8 mouse cellular contexts compared by ENCODE assay signal in genomic region chr11:45852995-45853317, GRCm38 (mm10). TPM values are rescaled to one million over a fixed set of nuclear protein-coding genes. Genes with fewer than 3 reads are reported as not detected.
A peak's percentile ranks its signal among the peaks of the same experiment; 100 is the strongest.
DNase-seq lines count a peak whose midpoint lies in the region; ATAC-seq and TF ChIP-seq lines count a peak whose summit lies in the region.

No protein-coding gene starts in this region.

- intact Hi-C loops in heart, postnatal 14 days (cut with DNase I) = no loop called here
- intact Hi-C loops in gastrocnemius, postnatal 14 days (cut with DNase I; ENCODE audit: low total_unique reads) = no loop called here

- H3K36me3 ChIP-seq in heart, embryonic 12.5 days = peaks cover 11% of the 10 kb centered on the region; the same call in 1 of the 2 replicates
- peaks cover 16 to 44% of the 10 kb centered on the region in 2 experiments for H3K36me3 ChIP-seq in CH12.LX (replicated peaks in 1 of 2; ENCODE audit: control insufficient read depth in 1 of 2, insufficient read depth in 1 of 2, low read length in 1 of 2)
- H3K36me3 ChIP-seq in megakaryocyte, embryonic 14.5 days (replicated peaks; ENCODE audit: low read length) = peaks cover 42% of the 10 kb centered on the region

- peaks cover 36% of the 10 kb centered on the region for H3K4me1 ChIP-seq in heart, embryonic 12.5 days (replicated peaks)
- peaks cover 10 to 66% of the 10 kb centered on the region in 2 experiments for H3K4me1 ChIP-seq in CH12.LX (ENCODE audit: control insufficient read depth in 1 of 2, insufficient read depth in 2 of 2)
- peaks cover 76% of the 10 kb centered on the region for H3K4me1 ChIP-seq in megakaryocyte, embryonic 14.5 days

- H3K4me2 ChIP-seq in heart, embryonic 12.5 days = peak overlapping the region; percentile 59
- H3K4me2 ChIP-seq in CH12.LX (ENCODE audit: insufficient read depth, low read depth, poor library complexity, severe bottlenecking) = peak overlapping the region; percentile 90

- no peak overlapping the region for H3K27ac ChIP-seq in heart, embryonic 12.5 days (ENCODE audit: poor library complexity, severe bottlenecking)
- peak overlapping the region; percentile 11; the same call in 1 of the 2 replicates for H3K27ac ChIP-seq in CH12.LX (ENCODE audit: insufficient read depth, low read depth)

- 0 out of 2 replicates have a peak, but pooled peaks have one; percentile 30 for TF ChIP-seq EP300 in CH12.LX (IDR thresholded peaks at IDR 0.05; ENCODE audit: low read length)

- no peak for ATAC-seq in heart, embryonic 12.5 days (ENCODE audit: insufficient number of reproducible peaks, low FRiP score)
- peak; percentile 45 to 54 for ATAC-seq in hematopoietic stem cell, adult 5-6 weeks (replicated peaks in 1 of 2; ENCODE audit: insufficient read depth in 1 of 2, low FRiP score in 2 of 2, low TSS enrichment in 1 of 2, low read depth in 1 of 2, poor library complexity in 2 of 2, severe bottlenecking in 2 of 2)

- TF ChIP-seq CTCF in CH12.LX (conservative IDR thresholded peaks at IDR 0.05 in 1 of 2, IDR thresholded peaks at IDR 0.05 in 1 of 2; ENCODE audit: low read depth in 2 of 2, low read length in 2 of 2) = no peak

- DNase-seq in heart, postnatal 14 days = no peak
- peak; percentile 35 for DNase-seq in CH12.LX (ENCODE audit: extremely low read depth)
- DNase-seq in retina, embryonic 14.5 days (ENCODE audit: low spot score) = no peak
- no peak for DNase-seq in embryo, embryonic 10.5 days (ENCODE audit: low spot score)
- DNase-seq in gastrocnemius, postnatal 14 days = no peak

- H3K9me3 ChIP-seq in heart, embryonic 12.5 days (replicated peaks) = no peaks in the 10 kb centered on the region
- H3K9me3 ChIP-seq in CH12.LX (replicated peaks; ENCODE audit: low read length) = no peaks in the 10 kb centered on the region
- no peaks in the 10 kb centered on the region for H3K9me3 ChIP-seq in megakaryocyte, embryonic 14.5 days

- WGBS in heart, embryonic 12.5 days = 43% methylated on average over 6 of the region's 6 CpGs

- in situ Hi-C loops in CH12.LX (cut with MboI; ENCODE audit: low pct_ligation_motif_present, low pct_unique_long_range_greater_than_20kb, low sequenced_read_pairs) = no loop called here

- TF ChIP-seq RAD21 in CH12.LX (IDR thresholded peaks at IDR 0.05; ENCODE audit: low read depth, low read length) = no peak

- dilution Hi-C loops in CH12.LX (cut with MboI; ENCODE audit: extremely low pct_ligation_motif_present, extremely low pct_unique_long_range_greater_than_20kb, low sequenced_read_pairs) = no loop called here

- peak overlapping the region; percentile 24; the same call in 1 of the 2 replicates for H3K9ac ChIP-seq in heart, embryonic 12.5 days
- H3K9ac ChIP-seq in CH12.LX (ENCODE audit: insufficient read depth, low read depth) = peak overlapping the region; percentile 87

- H3K27me3 ChIP-seq in heart, embryonic 12.5 days (replicated peaks) = no peaks in the 10 kb centered on the region
- no peaks in the 10 kb centered on the region for H3K27me3 ChIP-seq in CH12.LX (replicated peaks)
- H3K27me3 ChIP-seq in megakaryocyte, embryonic 14.5 days (replicated peaks) = no peaks in the 10 kb centered on the region

- H3K79me2 ChIP-seq in CH12.LX (replicated peaks; ENCODE audit: control insufficient read depth, extremely low read depth, insufficient read depth, poor library complexity, severe bottlenecking) = peaks cover 48% of the 10 kb centered on the region

- peak overlapping the region; percentile 99 for H3K4me3 ChIP-seq in heart, embryonic 12.5 days
- H3K4me3 ChIP-seq in CH12.LX (replicated peaks in 1 of 3; ENCODE audit: low read depth in 2 of 3, low read length in 2 of 3, poor library complexity in 1 of 3) = peak overlapping the region; percentile 24 to 84 (median 80)
- H3K4me3 ChIP-seq in megakaryocyte, embryonic 14.5 days (replicated peaks) = peak overlapping the region; percentile 91

- no peak for TF ChIP-seq POLR2A in CH12.LX (IDR thresholded peaks at IDR 0.05; ENCODE audit: low read depth, low read length)

TF ChIP-seq in CH12.LX, 34 proteins besides CTCF, POLR2A, EP300 and RAD21:
- 0 out of 2 replicates have a peak, but pooled peaks have one; percentile 14 for TF ChIP-seq CHD1 (IDR thresholded peaks at IDR 0.05; ENCODE audit: low read depth, low read length)
- peak; percentile 67 for TF ChIP-seq SIN3A (IDR thresholded peaks at IDR 0.05; ENCODE audit: low read length)
- TF ChIP-seq MXI1 (IDR thresholded peaks at IDR 0.05; ENCODE audit: low read depth, low read length) = no peak

RNA-seq across cellular contexts. Expression of gene Clint1, which starts 1.1 kb away (rescaled TPM):
- 80.2 and 80.8 TPM in 2 replicates for polyA plus RNA-seq in heart, embryonic 12.5 days (2016; fragmentation: Nextera tagmentation; extraction: Ambion mirVana)
- 10 to 100 TPM; 37.4 to 38.2 TPM for total RNA-seq in heart, postnatal 14 days (2021)
- 54.1 and 60.5 TPM in 2 replicates for total RNA-seq in CH12.LX (2012; rRNA removed)
- total RNA-seq in CH12.LX (2014; rRNA removed) = 98.5 and 104 TPM in 2 replicates
- 137 and 143 TPM in 2 replicates for polyA plus RNA-seq in CH12.LX (2012; ENCODE audit: insufficient read length, low read depth)
- total RNA-seq in hematopoietic stem cell, adult 5-6 weeks (2017) = 126 and 161 TPM in 2 replicates
- 38.7 and 59.4 TPM in 2 replicates for polyA plus RNA-seq in megakaryocyte, embryonic 14.5 days (2012; ENCODE audit: insufficient read depth, low replicate concordance)
- 10 to 100 TPM; 32.4 to 37.7 TPM for total RNA-seq in gastrocnemius, postnatal 14 days (2021)
